Mouse (Mus musculus): ENCODE measurements around the gene Kif18a.

DNA sequence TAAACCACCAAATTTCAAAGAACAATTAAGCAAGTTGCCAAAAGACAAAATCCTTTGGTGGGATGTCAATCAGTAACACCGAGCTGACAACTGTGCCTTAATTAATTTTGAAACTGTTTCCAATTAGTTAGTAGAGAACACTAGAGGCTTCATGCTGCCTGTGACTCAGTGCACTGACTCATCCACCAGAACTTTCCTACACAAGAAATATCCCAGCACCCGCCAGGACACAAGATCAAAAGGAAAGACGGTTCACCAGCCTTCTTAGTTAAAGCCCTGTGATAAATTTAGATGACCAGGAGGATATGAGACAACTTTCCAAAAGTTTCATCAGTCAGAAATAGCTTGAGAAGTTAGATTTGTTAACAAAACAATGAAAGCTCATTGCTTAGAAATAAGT is 38.6 kb upstream of the Kif18a start:
- TF ChIP-seq CTCF (IDR thresholded peaks at IDR 0.05; ENCODE audit: extremely low read depth, insufficient read depth, insufficient read length, insufficient replicate concordance) (no peak), POLR2A (IDR thresholded peaks at IDR 0.05; ENCODE audit: low read depth, low read length) (no peak)
